Mouse (Mus musculus): ENCODE results near the gene Vps13a. TPM values are rescaled to one million over a fixed set of nuclear protein-coding genes. Genes with fewer than 3 reads are reported as not detected.

The Vps13a gene
- polyA plus RNA-seq, 1 experiment from 2014 or later = 15.7 TPM

DNA sequence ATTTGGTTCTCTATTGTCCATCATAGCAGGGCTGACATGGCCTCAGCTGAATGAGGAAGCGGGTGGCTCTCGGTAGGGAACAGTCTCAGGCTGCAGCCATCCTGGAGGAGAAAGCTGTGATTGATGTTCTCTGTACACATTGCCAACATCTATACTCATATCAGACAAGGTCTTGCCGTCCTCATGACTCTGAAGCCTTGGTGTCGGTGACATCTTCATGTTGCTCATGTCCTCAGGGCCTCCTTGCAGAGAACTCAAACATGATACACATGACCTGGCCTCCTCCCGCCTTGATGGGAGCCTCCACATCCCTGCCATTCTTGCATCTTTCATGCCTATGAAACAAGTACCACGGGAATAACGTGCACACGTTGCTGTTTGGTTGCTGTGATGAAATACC is 200.2 kb downstream of the Vps13a start:
- Histone ChIP-seq H3K4me3 (ENCODE audit: low read depth, low read length) (no peak overlapping the region), H3K27me3 (ENCODE audit: control insufficient read depth, insufficient read depth, low read length) (no peaks in the 10 kb centered on the region), H3K36me3 (ENCODE audit: control insufficient read depth, insufficient read depth, low read length) (no peaks in the 10 kb centered on the region), H3K4me1 (replicated peaks; ENCODE audit: control insufficient read depth, insufficient read depth, low read length) (no peaks in the 10 kb centered on the region), H3K4me2 (replicated peaks; ENCODE audit: low read depth, low read length) (no peak overlapping the region), H3K9me3 (ENCODE audit: control insufficient read depth, low read length) (no peaks in the 10 kb centered on the region), H3K9ac (ENCODE audit: low read depth, low read length) (no peak overlapping the region), H3K27ac (ENCODE audit: low read depth, low read length) (no peak overlapping the region)
- DNase-seq (ENCODE audit: low spot score) = no peak
- no peak for ATAC-seq (ENCODE audit: low FRiP score)
- 91% methylated on average over 8 of the region's 8 CpGs for WGBS

DNA sequence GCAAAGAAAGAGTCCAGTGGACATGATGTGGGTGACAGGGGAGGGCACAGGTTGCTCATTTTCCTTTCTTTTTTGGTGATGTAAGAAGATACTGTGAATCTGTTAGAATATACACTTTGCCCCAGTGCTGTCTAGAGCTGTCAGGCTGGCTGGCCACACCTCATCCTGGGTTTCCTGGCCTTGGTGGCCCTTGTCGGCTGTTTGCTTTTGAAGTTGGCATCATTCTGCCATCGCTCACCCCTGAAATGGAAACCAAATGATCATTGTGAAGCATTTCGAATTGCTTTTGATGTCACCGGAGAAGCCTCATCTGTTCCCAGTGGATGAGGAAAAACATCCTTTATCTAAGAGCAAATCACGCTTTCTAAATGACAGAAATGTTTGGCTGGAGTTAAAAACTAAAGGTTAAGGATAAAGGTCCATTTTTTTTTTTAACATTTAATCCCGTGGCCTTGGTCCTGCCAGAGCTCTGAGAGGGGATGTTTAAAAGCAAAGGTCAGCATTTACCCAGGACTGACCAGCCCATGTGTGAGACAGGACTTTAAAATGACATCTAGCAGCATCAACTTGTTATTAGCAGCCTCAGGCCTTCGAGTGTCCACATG is 201.0 kb downstream of the Vps13a start:
- Histone ChIP-seq H3K4me3 (ENCODE audit: low read depth, low read length) (no peak overlapping the region), H3K36me3 (ENCODE audit: control insufficient read depth, insufficient read depth, low read length) (no peaks in the 10 kb centered on the region), H3K4me1 (replicated peaks; ENCODE audit: control insufficient read depth, insufficient read depth, low read length) (no peaks in the 10 kb centered on the region), H3K9ac (ENCODE audit: low read depth, low read length) (no peak overlapping the region), H3K4me2 (replicated peaks; ENCODE audit: low read depth, low read length) (no peak overlapping the region), H3K9me3 (ENCODE audit: control insufficient read depth, low read length) (no peaks in the 10 kb centered on the region), H3K27me3 (ENCODE audit: control insufficient read depth, insufficient read depth, low read length) (no peaks in the 10 kb centered on the region), H3K27ac (ENCODE audit: low read depth, low read length) (no peak overlapping the region)
- 79% methylated on average over 7 of the region's 7 CpGs for WGBS
- ATAC-seq (ENCODE audit: low FRiP score) = no peak
- DNase-seq (ENCODE audit: low spot score) = no peak

DNA sequence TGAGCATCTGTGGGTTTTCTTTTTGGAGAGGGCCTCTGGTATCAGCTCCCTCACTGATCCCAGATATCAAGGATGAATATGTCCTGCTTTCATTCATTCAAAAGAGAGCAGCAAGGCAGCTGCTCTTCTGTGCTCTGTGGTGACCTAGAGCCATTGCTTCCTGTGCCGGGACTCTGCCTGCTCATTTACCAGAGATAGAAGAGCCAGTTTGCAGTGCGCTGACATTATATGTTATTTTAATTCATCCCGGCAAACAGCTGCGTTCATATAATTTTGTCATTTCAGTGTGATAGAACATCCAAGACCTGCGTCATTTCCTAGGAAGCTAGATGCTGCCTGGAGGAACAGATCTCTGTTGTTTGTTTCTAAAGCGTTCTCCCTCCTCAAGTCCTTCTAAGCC is 203.9 kb downstream of the Vps13a start:
- H3K9ac ChIP-seq (ENCODE audit: low read depth, low read length) = no peak overlapping the region
- H3K4me2 ChIP-seq (replicated peaks; ENCODE audit: low read depth, low read length) = no peak overlapping the region
- no peaks in the 10 kb centered on the region for H3K27me3 ChIP-seq (ENCODE audit: control insufficient read depth, insufficient read depth, low read length)
- ATAC-seq (ENCODE audit: low FRiP score) (no peak), DNase-seq (ENCODE audit: low spot score) (no peak)
- H3K27ac ChIP-seq (ENCODE audit: low read depth, low read length) = no peak overlapping the region
- H3K36me3 ChIP-seq (ENCODE audit: control insufficient read depth, insufficient read depth, low read length) = no peaks in the 10 kb centered on the region
- 94% methylated on average over 6 of the region's 6 CpGs for WGBS
- no peaks in the 10 kb centered on the region for H3K4me1 ChIP-seq (replicated peaks; ENCODE audit: control insufficient read depth, insufficient read depth, low read length)
- H3K4me3 ChIP-seq (ENCODE audit: low read depth, low read length) = no peak overlapping the region
- H3K9me3 ChIP-seq (ENCODE audit: control insufficient read depth, low read length) = no peaks in the 10 kb centered on the region

Other genes with a start within 250 kb of the Vps13a start
- gene Foxb2, start 92.9 kb upstream of the Vps13a start, polyA plus RNA-seq (2014; fragmentation: Nextera tagmentation; extraction: Ambion mirVana) = 0.11 and 0.39 TPM in 2 replicates
- 2.4 and 2.9 TPM in 2 replicates for gene Prune2, start 175.2 kb upstream of the Vps13a start, polyA plus RNA-seq (2014; fragmentation: Nextera tagmentation; extraction: Ambion mirVana)

All from hindbrain, embryonic 11.5 days (tissue).